In genomic region chr8:3172246-3172645, GRCm38 (mm10) we compare ENCODE assay signal across 22 mouse cellular contexts.
DNase-seq lines count a peak whose midpoint lies in the region; TF ChIP-seq lines count a peak whose summit lies in the region.
"Had no signal": no experiment of that assay in that cellular context is flagged by ENCODE, and none has a peak within 500 bp of the region (broad histone marks: within the 10 kb centered on the region; RNA-seq: fewer than 3 reads in every experiment).

No protein-coding gene starts in this region.

- intact Hi-C loops in left cerebral cortex, postnatal 14 days (cut with DNase I): no loop called here
- intact Hi-C loops in left cerebral cortex, adult 2 months (cut with DNase I): no loop called here

- TF ChIP-seq CTCF in left cerebral cortex, adult 2 months (IDR thresholded peaks at IDR 0.05): no peak

- no peak overlapping the region for H3K4me3 ChIP-seq in left cerebral cortex, adult 2 months
- H3K4me3 ChIP-seq: forebrain, embryonic 10.5 days; forebrain, embryonic 13.5 days; heart, adult 2 months; heart, embryonic 10.5 days; heart, embryonic 13.5 days had no signal

- no peak overlapping the region; the same call in 1 of the 2 replicates for H3K27ac ChIP-seq in left cerebral cortex, adult 2 months
- H3K27ac ChIP-seq: forebrain, embryonic 10.5 days; forebrain, embryonic 13.5 days; heart, adult 2 months; heart, embryonic 10.5 days; heart, embryonic 13.5 days; hindbrain, embryonic 14.5 days; hindbrain, postnatal 0 days had no signal

- peak; percentile 27 to 64 for DNase-seq in left cerebral cortex, postnatal 14 days (ENCODE audit: low spot score in 2 of 2)
- no peak for DNase-seq in left cerebral cortex, adult 2 months (ENCODE audit: extremely low spot score in 1 of 2, low spot score in 2 of 2)
- peak; percentile 22 to 26 for DNase-seq in right cerebral cortex, adult 2 months (ENCODE audit: low spot score in 2 of 2)
- DNase-seq in right cerebral cortex, postnatal 14 days: no peak
- peak; percentile 12 to 31 for DNase-seq in frontal cortex, postnatal 36 days (ENCODE audit: low spot score in 2 of 2)
- DNase-seq in thymus, postnatal 10 days (ENCODE audit: low spot score in 2 of 2): no peak
- DNase-seq: adrenal gland, adult 2 months; adrenal gland, postnatal 14 days; cerebellum, adult 11-12 months; cerebellum, adult 8-10 months; cerebellum, postnatal 10 days; cerebellum, postnatal 36 days; gastrocnemius, postnatal 36 days; heart, adult 2 months; heart, postnatal 14 days; heart, postnatal 4 days had no signal

Comparison
In these comparisons a context has a peak if more than half of its experiments do, and no peak if none do; other contexts are left out.
1. DNase-seq: peak in left cerebral cortex, postnatal 14 days (2 of 2), right cerebral cortex, adult 2 months (2 of 2) and frontal cortex, postnatal 36 days (2 of 2); none in left cerebral cortex, adult 2 months (0 of 2), right cerebral cortex, postnatal 14 days (single experiment) and thymus, postnatal 10 days (0 of 2).